Mouse (Mus musculus): Measurements from ENCODE around the gene Lcp1. TPM values are rescaled to one million over a fixed set of nuclear protein-coding genes. Genes with fewer than 3 reads are reported as not detected.
A peak's percentile ranks its signal among the peaks of the same experiment; 100 is the strongest.
"Not testable (repeated sequence)": the region's sequence is repeated elsewhere in the genome, so short reads cannot be mapped to it uniquely, and the experiment has no call there.

Lcp1 gene
- polyA plus RNA-seq, 1 experiment: 72.9 TPM

DNA sequence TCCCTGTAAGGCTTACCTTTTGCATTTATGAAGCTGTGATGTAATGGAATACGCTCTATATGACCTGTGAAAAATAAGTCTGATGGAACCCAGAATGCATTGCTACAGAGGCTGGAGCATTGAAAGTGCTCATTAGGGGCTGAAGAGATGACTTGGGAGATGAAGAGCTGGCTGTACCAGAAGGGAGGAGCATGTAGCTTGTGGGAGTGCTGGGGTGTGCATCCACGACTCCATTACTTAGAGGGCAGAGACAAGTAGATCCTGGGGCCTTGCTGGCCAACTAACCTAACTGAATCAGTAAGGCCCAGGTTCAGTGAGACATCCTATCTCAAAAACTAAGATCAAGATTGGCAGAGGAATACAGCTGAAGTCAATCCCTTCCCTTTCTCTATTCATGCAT lies 8.3 kb downstream of the Lcp1 start:
- no peak for TF ChIP-seq POLR2A (IDR thresholded peaks at IDR 0.05; ENCODE audit: low read depth, low read length)
- no peak for TF ChIP-seq CTCF (IDR thresholded peaks at IDR 0.05; ENCODE audit: extremely low read depth, insufficient read depth, insufficient read length, insufficient replicate concordance)
- Histone ChIP-seq H3K27ac (ENCODE audit: insufficient read depth, low read length) (no peak overlapping the region), H3K4me3 (ENCODE audit: extremely low read depth, insufficient read depth, insufficient read length) (no peak overlapping the region), H3K36me3 (ENCODE audit: control insufficient read depth, insufficient read depth, low read length) (no peaks in the 10 kb centered on the region), H3K4me1 (ENCODE audit: control insufficient read depth, insufficient read depth, insufficient read length) (peaks cover 5% of the 10 kb centered on the region; the same call in 1 of the 2 replicates), H3K27me3 (ENCODE audit: control insufficient read depth, insufficient read depth, low read length) (no peaks in the 10 kb centered on the region)
- 87% methylated on average over 2 of the region's 2 CpGs for WGBS
- DNase-seq (ENCODE audit: low read depth in 1 of 2, low spot score in 2 of 2): no peak

DNA sequence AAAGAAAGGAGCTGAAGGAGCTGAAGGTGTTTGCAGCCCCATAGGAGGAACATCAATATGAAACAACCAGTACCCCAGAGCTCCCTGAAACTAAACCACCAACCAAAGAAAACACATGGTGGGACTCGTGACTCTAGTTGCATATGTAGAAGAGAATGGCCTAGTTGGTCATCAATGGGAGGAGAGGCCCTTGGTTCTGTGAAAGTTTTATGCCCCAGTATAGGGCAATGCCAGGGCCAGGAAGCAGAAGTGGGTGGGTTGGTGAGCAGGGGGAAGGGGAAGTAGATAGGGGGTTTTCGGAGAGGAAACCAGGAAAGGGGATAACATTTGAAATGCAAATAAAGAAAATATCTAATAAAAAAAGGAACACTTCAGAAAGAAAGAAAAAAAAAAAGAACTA lies 16.8 kb downstream of the Lcp1 start:
- WGBS: 20% methylated on average over 2 of the region's 2 CpGs
- H3K36me3 ChIP-seq (ENCODE audit: control insufficient read depth, insufficient read depth, low read length): not testable (repeated sequence)

DNA sequence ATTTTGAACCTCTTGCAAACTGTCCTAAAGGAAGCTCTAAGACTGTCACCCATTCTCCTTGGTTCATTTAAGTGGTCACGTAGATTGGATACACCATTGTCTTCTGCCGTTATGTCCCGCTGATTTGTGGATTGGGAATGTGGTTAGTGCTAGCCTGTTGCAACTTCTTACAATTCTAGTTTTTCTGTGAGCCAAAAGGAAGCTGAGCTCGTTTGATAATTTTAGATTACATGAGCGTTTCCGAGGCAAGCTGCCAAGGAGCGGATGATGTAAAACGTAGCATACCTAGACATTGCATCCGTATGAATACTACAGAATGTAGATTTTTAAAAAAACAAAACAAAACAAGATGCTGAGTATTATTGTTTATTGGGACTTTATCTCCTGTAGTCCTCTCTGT lies 17.3 kb downstream of the Lcp1 start:
- no peak for DNase-seq (ENCODE audit: low read depth in 1 of 2, low spot score in 2 of 2)
- no peaks in the 10 kb centered on the region for H3K27me3 ChIP-seq (ENCODE audit: control insufficient read depth, insufficient read depth, low read length)
- TF ChIP-seq CTCF (IDR thresholded peaks at IDR 0.05; ENCODE audit: extremely low read depth, insufficient read depth, insufficient read length, insufficient replicate concordance) (no peak), POLR2A (IDR thresholded peaks at IDR 0.05; ENCODE audit: low read depth, low read length) (no peak)
- H3K4me3 ChIP-seq (ENCODE audit: extremely low read depth, insufficient read depth, insufficient read length): no peak overlapping the region
- peaks cover 9% of the 10 kb centered on the region for H3K4me1 ChIP-seq (ENCODE audit: control insufficient read depth, insufficient read depth, insufficient read length)
- H3K36me3 ChIP-seq (ENCODE audit: control insufficient read depth, insufficient read depth, low read length): no peaks in the 10 kb centered on the region
- H3K27ac ChIP-seq (ENCODE audit: insufficient read depth, low read length): peak overlapping the region; percentile 69; the same call in 1 of the 2 replicates
- 20% methylated on average over 9 of the region's 9 CpGs for WGBS

More for the DNA sequence above, 16.8 kb downstream of the Lcp1 start:
- H3K27me3 ChIP-seq (ENCODE audit: control insufficient read depth, insufficient read depth, low read length); H3K4me3 ChIP-seq (ENCODE audit: extremely low read depth, insufficient read depth, insufficient read length); H3K4me1 ChIP-seq (ENCODE audit: control insufficient read depth, insufficient read depth, insufficient read length); DNase-seq (ENCODE audit: low read depth in 1 of 2, low spot score in 2 of 2): not testable (repeated sequence)
- H3K27ac ChIP-seq (ENCODE audit: insufficient read depth, low read length): peak overlapping the region; percentile 50

DNA sequence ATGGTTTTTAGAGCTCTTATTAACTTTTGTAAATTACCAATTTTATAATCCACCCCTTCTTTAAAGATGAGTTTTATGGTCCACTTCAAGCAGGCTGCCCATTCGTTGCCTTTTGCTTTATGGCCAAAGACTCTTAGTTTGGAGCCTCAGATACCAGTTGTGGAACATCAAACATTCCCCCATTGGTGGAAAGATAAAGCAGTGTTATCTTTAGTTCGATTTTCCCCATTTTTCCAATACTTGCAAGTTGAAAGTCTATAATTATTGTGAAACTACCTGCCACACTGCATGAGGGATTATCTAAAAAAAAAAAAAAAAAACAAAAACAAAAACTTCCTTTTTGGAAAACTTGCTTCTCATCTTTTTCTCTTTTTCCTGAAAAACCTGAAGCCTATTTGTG lies 19.8 kb downstream of the Lcp1 start:
- H3K27ac ChIP-seq (ENCODE audit: insufficient read depth, low read length): no peak overlapping the region
- no peak overlapping the region for H3K4me3 ChIP-seq (ENCODE audit: extremely low read depth, insufficient read depth, insufficient read length)
- TF ChIP-seq CTCF (IDR thresholded peaks at IDR 0.05; ENCODE audit: extremely low read depth, insufficient read depth, insufficient read length, insufficient replicate concordance) (no peak), POLR2A (IDR thresholded peaks at IDR 0.05; ENCODE audit: low read depth, low read length) (no peak)
- H3K4me1 ChIP-seq (ENCODE audit: control insufficient read depth, insufficient read depth, insufficient read length): peaks cover 9% of the 10 kb centered on the region
- no peaks in the 10 kb centered on the region for H3K36me3 ChIP-seq (ENCODE audit: control insufficient read depth, insufficient read depth, low read length)
- H3K27me3 ChIP-seq (ENCODE audit: control insufficient read depth, insufficient read depth, low read length): no peaks in the 10 kb centered on the region
- WGBS: 78% methylated on average over 2 of the region's 2 CpGs
- DNase-seq (ENCODE audit: low read depth in 1 of 2, low spot score in 2 of 2): no peak

DNA sequence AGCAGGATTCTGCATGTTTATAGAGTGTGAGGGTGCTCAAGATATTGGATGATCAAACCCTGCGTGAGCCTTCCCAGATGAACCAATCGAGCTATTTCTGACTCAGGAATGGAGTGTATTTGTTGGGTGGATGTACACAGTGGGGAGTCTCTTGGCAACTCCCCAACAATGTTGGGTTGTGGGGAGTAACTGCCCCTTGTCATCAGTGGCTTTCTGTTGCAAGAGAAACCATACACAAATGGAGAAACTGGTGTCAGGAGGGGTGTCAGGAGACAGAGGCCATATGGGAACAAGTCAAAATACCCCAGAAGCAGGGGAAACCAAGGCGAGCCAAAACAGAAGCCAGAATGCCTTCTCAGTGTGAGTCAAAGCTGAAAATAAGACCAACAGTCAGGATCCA lies 20.2 kb downstream of the Lcp1 start:
- 77% methylated on average over 3 of the region's 3 CpGs for WGBS
- Histone ChIP-seq H3K4me1 (ENCODE audit: control insufficient read depth, insufficient read depth, insufficient read length) (peaks cover 9% of the 10 kb centered on the region), H3K27me3 (ENCODE audit: control insufficient read depth, insufficient read depth, low read length) (no peaks in the 10 kb centered on the region), H3K27ac (ENCODE audit: insufficient read depth, low read length) (no peak overlapping the region), H3K36me3 (ENCODE audit: control insufficient read depth, insufficient read depth, low read length) (no peaks in the 10 kb centered on the region), H3K4me3 (ENCODE audit: extremely low read depth, insufficient read depth, insufficient read length) (no peak overlapping the region)
- DNase-seq (ENCODE audit: low read depth in 1 of 2, low spot score in 2 of 2): no peak
- no peak for TF ChIP-seq POLR2A (IDR thresholded peaks at IDR 0.05; ENCODE audit: low read depth, low read length)
- TF ChIP-seq CTCF (IDR thresholded peaks at IDR 0.05; ENCODE audit: extremely low read depth, insufficient read depth, insufficient read length, insufficient replicate concordance): no peak

DNA sequence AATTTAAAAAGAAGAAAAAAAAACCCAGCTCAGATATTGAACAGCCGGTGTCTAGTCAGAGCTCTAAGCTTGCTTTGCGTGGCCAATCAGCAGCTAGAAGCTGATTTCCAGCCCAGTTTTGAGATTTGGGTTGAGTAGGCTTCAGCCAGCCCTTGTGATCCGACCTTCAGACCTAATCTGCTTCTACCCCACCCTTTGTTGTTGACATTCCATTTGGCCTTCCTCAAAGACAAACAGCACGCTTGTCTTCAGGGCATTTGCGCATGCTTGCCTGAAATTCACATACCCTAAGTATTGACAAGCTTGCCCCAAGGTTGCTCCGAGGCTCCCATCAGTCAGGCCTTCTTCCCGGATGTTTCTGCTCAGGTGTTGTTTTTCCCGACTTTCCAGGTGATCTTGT lies 23.6 kb downstream of the Lcp1 start:
- no peaks in the 10 kb centered on the region for H3K27me3 ChIP-seq (ENCODE audit: control insufficient read depth, insufficient read depth, low read length)
- H3K4me3 ChIP-seq (ENCODE audit: extremely low read depth, insufficient read depth, insufficient read length): no peak overlapping the region
- H3K4me1 ChIP-seq (ENCODE audit: control insufficient read depth, insufficient read depth, insufficient read length): no peaks in the 10 kb centered on the region
- DNase-seq (ENCODE audit: low read depth in 1 of 2, low spot score in 2 of 2): no peak
- WGBS: 92% methylated on average over 8 of the region's 8 CpGs
- TF ChIP-seq CTCF (IDR thresholded peaks at IDR 0.05; ENCODE audit: extremely low read depth, insufficient read depth, insufficient read length, insufficient replicate concordance): no peak
- TF ChIP-seq POLR2A (IDR thresholded peaks at IDR 0.05; ENCODE audit: low read depth, low read length): no peak
- H3K27ac ChIP-seq (ENCODE audit: insufficient read depth, low read length): no peak overlapping the region
- no peaks in the 10 kb centered on the region for H3K36me3 ChIP-seq (ENCODE audit: control insufficient read depth, insufficient read depth, low read length)

DNA sequence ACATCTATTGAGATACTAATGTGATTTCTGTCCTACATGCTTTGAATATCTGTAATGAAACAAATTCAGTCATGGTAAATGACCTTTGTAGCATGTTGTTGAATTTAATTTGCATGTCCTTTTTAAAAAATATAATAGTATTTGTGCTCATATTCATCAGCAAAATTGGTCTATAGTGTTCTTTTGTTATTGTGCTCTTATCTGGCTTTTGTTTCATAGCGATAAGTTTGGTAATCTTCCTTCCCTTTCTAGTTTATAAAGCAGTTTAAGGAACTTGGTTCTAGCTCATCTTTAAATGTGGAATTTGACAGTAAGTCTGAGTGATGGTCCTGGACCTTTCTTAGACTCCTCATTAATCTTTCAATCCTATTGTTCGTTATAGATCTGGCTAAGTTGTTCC lies 28.5 kb downstream of the Lcp1 start:
- no peak for DNase-seq (ENCODE audit: low read depth in 1 of 2, low spot score in 2 of 2)
- WGBS: 80% methylated on average over 2 of the region's 2 CpGs
- Histone ChIP-seq H3K27ac (ENCODE audit: insufficient read depth, low read length) (no peak overlapping the region), H3K4me3 (ENCODE audit: extremely low read depth, insufficient read depth, insufficient read length) (no peak overlapping the region), H3K27me3 (ENCODE audit: control insufficient read depth, insufficient read depth, low read length) (no peaks in the 10 kb centered on the region), H3K4me1 (ENCODE audit: control insufficient read depth, insufficient read depth, insufficient read length) (no peaks in the 10 kb centered on the region), H3K36me3 (ENCODE audit: control insufficient read depth, insufficient read depth, low read length) (no peaks in the 10 kb centered on the region)
- no peak for TF ChIP-seq POLR2A (IDR thresholded peaks at IDR 0.05; ENCODE audit: low read depth, low read length)
- TF ChIP-seq CTCF (IDR thresholded peaks at IDR 0.05; ENCODE audit: extremely low read depth, insufficient read depth, insufficient read length, insufficient replicate concordance): no peak
